Mouse (Mus musculus) liver (tissue): ENCODE measurements around the gene Slc35f6.

ENCODE experiments used
- DNase-seq: peaks from one replicate; pipeline ENCODE4 v3.0.0-alpha.2; 2020; ENCODE audit warnings: mixed read lengths

Gene Slc35f6

DNA sequence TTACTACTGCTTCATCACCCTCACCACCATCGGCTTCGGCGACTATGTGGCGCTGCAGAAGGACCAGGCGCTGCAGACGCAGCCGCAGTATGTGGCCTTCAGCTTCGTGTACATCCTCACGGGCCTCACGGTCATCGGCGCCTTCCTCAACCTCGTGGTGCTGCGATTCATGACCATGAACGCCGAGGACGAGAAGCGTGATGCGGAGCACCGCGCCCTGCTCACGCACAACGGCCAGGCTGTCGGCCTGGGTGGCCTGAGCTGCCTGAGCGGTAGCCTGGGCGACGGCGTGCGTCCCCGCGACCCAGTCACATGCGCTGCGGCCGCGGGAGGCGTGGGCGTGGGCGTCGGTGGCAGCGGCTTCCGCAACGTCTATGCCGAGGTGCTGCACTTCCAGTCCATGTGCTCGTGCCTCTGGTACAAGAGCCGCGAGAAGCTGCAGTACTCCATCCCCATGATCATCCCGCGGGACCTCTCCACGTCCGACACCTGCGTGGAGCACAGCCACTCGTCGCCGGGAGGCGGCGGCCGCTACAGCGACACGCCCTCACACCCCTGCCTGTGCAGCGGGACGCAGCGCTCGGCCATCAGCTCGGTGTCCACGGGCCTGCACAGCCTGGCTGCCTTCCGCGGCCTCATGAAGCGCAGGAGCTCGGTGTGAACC, 25.4 kb upstream of the Slc35f6 start:
- peak; percentile 11 for DNase-seq

DNA sequence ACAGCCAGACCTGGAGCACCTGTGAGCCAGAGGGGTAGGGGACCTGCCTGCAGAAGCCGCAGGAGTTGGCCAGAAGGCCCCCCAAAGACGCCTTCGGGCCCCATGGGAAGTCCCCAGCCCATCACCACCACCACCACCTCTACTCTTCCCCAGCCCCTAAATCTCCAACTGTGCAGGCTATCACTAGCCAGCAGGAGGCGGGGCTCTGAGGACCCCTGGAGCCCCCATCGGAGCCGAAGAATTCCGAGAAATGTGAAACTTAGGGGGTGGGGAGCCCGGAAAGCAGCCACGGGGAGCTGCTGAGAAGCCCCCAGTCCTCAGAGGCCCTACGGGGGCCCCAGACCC, 24.9 kb upstream of the Slc35f6 start:
- no peak for DNase-seq

DNA sequence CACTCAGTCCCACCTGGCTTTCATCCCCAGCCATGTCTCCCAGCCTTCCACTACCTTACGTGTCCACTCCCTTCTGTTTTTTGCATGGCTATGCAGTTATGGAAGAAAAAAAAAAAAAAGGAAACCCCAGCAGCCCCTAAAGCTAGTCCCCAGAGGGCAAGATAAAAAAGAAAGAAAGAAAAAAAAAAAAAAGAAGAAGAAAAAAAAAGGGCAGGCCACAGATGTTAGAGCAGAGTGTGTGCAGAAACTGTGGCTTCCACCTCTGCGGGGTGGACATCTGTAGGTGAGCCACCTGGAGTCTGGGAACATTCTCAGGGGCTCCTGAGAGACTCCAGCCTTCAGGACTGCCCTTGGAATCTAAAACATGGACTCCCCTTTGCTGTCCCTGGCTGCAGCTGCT, 24.4 kb upstream of the Slc35f6 start:
- DNase-seq = no peak

GRCm38 (mm10) chr5:30624311-30624710, 23.4 kb upstream of the Slc35f6 start:
- no peak for DNase-seq

GRCm38 (mm10) chr5:30624908-30625307, 22.8 kb upstream of the Slc35f6 start:
- no peak for DNase-seq

DNA sequence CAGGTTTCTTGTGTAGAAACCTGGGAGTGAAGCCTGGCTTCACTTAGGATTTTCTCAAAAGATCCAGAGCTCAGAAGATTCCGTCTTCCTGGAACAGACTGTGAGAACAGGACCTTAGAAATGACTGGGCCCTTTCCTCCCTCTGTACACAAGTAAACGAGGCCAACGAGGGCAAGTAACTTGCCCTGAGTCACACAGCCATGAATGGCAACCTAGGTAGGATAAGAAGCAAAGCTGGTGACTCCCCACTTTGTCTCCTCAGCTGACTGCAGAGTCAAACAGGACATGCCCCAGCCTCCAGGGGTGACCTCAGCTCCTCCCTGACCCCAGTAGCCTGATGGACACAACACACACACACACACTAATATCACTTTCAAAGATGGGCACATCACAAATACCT, 22.4 kb upstream of the Slc35f6 start:
- no peak for DNase-seq

GRCm38 (mm10) chr5:30626331-30627105, 21.2 kb upstream of the Slc35f6 start:
- no peak for DNase-seq

- no peak for DNase-seq
Observed at GRCm38 (mm10) chr5:30628511-30628910, 19.2 kb upstream of the Slc35f6 start.

DNA sequence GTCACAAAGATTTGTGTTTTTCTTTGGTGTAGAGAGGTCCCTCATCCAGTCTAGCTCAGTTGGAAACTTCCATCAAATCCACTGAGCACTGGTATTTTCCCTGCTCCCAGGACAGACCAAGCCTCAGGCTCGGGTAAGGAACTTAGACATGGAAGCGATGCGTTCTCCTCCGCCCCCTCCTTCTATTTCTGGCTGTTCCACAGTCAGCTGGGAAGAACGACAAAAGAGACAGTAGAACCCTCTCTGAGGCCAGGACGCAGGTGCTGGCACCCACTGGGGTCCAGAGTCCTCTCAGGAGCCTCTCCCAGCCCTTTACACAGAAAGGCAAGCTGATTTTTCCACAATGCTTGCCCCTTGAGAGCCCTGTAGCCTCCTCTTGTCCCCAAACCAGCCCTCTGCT, 17.3 kb upstream of the Slc35f6 start:
- DNase-seq = no peak

DNA sequence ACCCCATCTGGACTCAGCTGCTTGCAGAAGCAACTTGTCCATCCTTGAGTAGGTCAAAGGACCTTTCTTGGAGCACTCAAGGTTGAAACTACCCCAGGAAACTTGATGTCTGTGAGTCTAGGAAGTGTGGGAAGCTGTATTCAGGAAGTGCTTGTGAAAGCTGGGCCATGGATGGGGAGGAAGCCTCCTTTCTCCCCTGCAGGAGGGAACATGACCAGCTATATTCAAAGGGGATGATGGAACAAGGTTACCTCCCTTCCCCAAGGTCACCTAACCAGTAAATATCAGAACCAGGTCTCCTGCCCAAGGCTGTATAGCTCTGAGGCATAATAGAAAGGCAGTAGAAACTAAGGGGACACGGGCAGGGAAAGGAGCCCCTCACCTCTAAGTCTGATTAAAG, 15.6 kb upstream of the Slc35f6 start:
- no peak for DNase-seq

DNA sequence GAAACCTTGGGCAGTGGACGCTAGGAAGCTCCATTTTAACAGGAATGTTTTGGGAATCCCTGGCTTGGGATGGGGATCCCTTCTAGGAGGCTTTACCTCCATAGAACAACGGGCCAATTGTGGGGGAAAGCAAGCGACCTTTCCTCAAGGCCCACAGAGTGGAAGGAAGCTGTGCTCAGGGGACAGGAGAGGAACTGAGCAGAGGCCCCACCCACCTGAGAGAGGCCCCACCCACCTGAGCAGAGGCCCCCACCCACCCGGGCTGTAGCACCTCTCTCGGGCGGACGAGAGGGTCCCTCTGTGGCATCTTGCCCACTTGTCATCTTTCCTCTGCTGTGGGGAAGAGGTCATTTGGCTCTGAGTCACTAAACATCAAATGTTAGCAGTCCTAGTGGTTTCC, 10.7 kb upstream of the Slc35f6 start:
- no peak for DNase-seq

DNA sequence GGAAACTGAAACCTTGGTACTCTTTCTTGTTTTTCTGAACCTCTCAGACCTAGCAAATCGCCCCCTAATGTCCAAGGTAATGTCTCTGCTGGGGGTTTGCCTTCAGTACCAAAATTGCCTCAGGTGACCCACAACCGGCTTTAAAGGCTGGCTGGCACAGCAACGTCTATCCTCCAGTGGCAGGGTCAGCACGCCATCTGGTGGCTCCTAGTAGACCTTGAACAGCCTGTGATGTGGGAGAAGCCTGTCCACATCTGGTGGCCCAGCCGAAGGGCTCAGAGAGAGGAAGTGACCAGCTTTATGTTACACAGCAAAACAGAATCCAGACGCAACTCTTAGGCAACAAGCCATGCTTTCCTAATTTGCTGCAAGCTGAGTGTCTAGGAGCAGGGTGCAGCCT, 9.7 kb upstream of the Slc35f6 start:
- peak; percentile 72 for DNase-seq

DNA sequence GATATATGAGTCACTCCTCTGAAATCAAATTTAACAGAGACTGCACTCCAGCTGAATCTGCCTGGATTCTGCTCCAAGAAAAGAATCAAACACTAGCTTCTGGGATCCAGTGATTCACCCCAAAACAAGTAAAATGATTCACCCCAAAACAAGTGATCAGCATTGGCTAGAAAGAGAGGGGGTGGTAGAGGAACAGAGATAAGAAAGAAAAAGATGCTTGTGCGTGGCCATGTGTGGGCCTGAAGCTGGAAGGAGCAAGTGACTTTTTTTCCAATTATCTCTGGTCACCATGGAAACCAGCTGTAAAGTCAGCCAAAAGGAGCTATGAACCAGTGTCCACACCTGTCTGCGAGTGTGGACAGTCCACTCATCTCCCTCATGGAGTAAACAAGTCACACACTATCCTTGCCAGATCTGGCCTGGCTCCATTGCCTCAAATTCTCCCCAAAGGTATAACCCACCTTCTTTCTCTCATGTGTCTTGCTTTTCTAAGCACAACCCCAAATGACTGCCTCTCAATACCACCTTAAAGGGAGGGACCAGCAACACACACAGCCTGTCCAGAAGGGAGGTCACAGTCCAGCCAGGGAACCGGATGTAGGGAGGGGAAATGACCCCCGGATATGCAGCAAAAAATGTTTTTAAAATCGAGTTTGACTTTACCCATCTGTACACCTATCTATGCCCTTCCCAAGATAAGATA, 4.1 kb upstream of the Slc35f6 start:
- no peak for DNase-seq

DNA sequence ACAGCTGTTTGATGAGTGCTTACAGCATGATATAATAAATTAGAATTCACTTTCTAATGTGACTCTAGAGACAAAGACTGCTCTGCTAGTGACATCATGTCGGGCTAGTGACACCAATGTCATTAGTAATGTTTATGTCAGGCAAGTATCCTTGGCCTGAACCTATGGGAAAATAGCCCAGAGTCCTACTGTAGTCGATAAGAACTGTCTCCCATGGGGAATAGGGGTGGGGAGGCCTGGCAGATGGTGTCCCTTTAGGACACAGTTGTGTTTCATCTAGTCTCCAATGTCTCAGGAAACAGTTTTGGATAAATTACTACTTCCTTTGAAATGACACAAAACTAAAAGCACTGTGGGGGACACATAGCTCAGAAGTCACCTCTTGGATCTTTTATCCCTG, 1.7 kb upstream of the Slc35f6 start:
- no peak for DNase-seq

DNA sequence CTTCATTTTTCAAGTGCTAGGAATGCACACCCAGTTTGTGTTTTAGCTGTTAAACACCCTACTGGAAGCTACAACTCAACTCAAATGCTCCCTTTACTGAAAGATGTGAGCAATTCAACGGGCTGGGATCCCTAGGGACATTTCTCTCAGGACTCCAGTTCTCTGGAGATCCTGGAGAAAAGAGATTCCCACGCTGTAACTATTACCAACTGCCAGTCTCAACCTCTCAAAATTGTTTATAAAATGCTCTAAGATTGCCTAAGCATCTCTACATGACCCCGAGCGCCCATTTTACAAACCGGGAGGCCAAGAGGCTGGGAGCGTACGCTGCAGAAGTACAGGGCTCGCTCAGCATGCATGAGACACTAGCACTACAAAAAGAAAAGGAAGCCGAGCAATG, 337 bp upstream of the Slc35f6 start:
- DNase-seq = no peak

DNA sequence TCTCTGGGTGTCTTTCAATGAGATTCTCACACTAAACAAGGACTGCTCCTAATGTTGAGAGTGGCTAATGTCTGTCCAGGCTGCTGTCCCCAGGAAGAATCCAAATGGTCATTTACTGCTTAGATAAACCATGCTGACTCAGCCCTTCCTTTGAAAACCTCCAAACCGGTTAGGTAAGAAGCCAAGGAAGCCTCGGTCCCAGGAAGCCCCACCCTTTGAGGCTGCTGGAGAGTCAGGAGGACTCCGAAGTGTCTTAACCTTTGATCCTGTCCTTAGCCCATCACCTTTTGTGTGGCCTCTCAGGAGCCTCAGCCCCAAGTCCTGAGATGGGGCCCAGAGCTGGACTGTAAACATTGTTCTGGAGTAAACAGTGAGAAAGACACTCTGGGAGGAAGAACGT, 1.8 kb downstream of the Slc35f6 start:
- DNase-seq = no peak

DNA sequence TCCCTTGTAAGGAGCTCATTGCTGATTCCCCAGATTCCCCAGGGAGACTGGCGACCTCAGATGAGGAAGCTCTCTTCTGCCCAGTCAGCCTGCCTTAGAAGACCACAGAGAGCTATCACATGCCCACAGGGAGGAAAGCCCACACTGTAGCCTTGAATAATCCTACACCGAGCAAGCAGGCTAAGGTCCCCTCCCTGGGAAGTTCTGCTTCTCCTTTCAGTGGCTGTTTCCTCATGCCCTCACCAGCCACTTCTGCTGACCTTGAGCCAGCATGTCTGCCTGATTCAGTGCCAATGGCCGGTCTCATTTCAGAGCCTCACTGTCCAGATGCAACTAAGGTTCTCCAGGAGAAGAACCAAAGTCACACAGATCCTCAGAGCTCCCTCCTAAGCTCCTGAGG, 3.0 kb downstream of the Slc35f6 start:
- DNase-seq = no peak

DNA sequence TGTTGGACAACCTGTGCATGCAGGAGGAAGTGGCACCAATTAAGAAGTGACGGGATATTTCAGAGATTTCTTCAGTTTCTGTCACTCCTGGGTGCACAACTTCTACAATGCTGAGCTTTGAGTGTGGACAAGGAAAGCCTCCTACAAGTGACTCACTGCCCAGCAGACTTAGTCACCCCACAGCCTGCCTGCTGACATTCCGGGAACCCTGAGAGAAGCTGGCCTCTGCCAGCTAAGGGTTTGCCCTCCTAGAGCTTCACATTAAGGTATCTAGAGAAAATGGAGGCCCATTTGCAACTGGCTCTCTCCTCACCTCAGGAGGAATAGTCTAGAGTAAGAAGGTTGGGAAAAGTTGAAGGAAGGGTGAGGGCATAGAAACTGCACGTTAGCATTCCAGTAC, 3.8 kb downstream of the Slc35f6 start:
- no peak for DNase-seq

GRCm38 (mm10) chr5:30653246-30653645, 5.5 kb downstream of the Slc35f6 start:
- DNase-seq = no peak

DNA sequence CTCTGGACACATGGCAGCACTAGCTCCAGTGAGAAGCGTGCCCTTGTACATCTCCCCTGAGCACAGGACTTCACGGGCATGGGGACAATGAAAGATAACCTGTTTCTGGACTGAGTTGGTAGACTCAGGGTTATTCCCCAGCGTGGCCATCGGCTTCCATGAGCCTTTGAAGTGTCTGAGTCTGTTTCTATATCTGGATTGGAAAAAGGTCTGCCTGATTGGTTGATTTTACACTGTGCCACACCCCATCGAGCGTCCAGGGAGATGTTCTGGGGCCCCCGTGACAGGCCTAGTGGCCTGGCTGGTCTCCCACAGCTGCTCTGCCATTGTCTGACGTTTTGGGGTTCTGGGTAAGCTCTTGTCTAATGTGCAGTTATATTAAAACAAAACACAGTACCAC, 7.3 kb downstream of the Slc35f6 start:
- no peak for DNase-seq

DNA sequence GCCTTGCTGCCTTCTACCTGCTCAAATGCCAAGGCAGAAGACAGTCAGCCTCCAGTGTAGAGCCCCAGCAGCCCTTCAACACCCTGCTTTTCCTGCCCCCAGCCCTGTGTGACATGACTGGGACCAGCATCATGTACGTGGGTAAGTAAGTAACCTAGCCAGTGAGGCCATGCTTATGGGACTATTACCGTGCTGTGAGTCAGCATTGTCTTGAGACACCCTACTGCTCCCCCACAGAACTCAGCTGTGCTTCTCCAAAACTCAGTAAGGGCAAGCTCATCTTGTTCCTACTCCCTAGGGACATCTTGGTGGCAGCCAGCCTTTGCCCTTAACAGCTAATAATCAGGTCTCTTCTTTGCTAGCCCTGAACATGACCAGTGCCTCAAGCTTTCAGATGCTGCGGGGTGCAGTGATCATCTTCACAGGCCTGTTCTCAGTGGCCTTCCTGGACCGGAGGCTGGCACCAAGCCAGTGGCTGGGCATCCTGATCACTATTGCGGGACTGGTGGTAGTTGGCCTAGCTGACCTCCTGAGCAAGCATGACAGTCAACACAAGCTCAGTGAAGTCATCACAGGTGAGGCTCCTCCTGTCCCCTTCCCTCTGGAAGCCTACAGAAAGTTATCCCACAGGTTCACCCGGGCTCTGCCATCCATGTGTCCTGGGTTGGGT, 7.9 kb downstream of the Slc35f6 start:
- no peak for DNase-seq

- DNase-seq = no peak
Observed at GRCm38 (mm10) chr5:30659042-30659441, 11.3 kb downstream of the Slc35f6 start.

DNA sequence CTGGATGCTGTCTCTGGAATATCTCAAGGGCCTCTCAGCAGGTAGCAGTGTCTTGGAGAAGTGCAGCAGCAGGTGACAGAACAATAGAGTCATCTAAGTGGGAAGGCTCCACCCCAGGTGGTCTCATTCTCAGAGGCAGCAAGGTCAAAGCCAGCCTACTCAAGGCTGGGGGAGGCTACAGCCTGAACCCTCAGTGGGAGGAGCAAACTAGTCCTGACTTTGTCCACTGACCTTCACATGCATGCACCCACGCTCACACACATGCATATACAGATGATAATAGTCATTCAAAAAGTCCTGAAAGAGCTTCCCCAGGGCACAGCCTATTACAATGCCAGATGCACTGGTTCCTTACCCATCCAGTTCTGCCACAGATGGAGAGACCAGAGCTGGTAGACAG, 12.5 kb downstream of the Slc35f6 start:
- no peak for DNase-seq

GRCm38 (mm10) chr5:30660813-30661212, 13.1 kb downstream of the Slc35f6 start:
- DNase-seq = no peak
